Mouse (Mus musculus) limb, embryonic 14.5 days (tissue): Measurements from ENCODE around the gene Cherp. TPM values are rescaled to one million over a fixed set of nuclear protein-coding genes. Genes with fewer than 3 reads are reported as not detected.

Experiments
- ATAC-seq: fragments of 200-750 bp; cut with Nextera tagmentation; 2 replicates; pipeline ENCODE4 v1.8.0; 2017; ENCODE audit warnings: low read depth, moderate number of reproducible peaks, moderate TSS enrichment; ENCODE audit not compliant: low FRiP score
- DNase-seq: peaks from one replicate; pipeline ENCODE4 v3.0.0-alpha.2; 2015; ENCODE audit warnings: low spot score
- H3K27ac ChIP-seq: fragments of 300-500 bp; sonication (generic); replicated peaks from 2 replicates; pipeline ENCODE4 v1.5.1; 2014; ENCODE audit warnings: low read depth, mild to moderate bottlenecking, low read length, moderate library complexity, mixed read lengths
- H3K27me3 ChIP-seq: fragments of 300-500 bp; sonication (generic); 2 replicates; pipeline ENCODE4 v1.6.1; 2014; ENCODE audit warnings: low read length, mixed read lengths; ENCODE audit not compliant: control insufficient read depth, insufficient read depth
- H3K36me3 ChIP-seq: fragments of 300-500 bp; sonication (generic); 2 replicates; pipeline ENCODE4 v1.6.1; 2014; ENCODE audit warnings: mild to moderate bottlenecking, low read length, moderate library complexity, mixed read lengths; ENCODE audit not compliant: control insufficient read depth, insufficient read depth
- H3K4me1 ChIP-seq: fragments of 300-500 bp; sonication (generic); 2 replicates; pipeline ENCODE4 v1.6.1; 2014; ENCODE audit warnings: antibody characterized with exemption, low read length, mixed read lengths; ENCODE audit not compliant: control insufficient read depth, insufficient read depth
- H3K4me2 ChIP-seq: fragments of 300-500 bp; sonication (generic); replicated peaks from 2 replicates; pipeline ENCODE4 v1.6.1; 2014; ENCODE audit warnings: low read depth, mild to moderate bottlenecking, low read length, moderate library complexity; ENCODE audit not compliant: severe bottlenecking
- H3K4me3 ChIP-seq: fragments of 300-500 bp; sonication (generic); replicated peaks from 2 replicates; pipeline ENCODE4 v1.5.1; 2014; ENCODE audit warnings: low read length
- H3K9ac ChIP-seq: fragments of 300-500 bp; sonication (generic); 2 replicates; pipeline ENCODE4 v1.6.1; 2014; ENCODE audit warnings: mild to moderate bottlenecking, low read depth, low read length, moderate library complexity; ENCODE audit not compliant: severe bottlenecking
- H3K9me3 ChIP-seq: fragments of 300-500 bp; sonication (generic); 2 replicates; pipeline ENCODE4 v1.6.1; 2016; ENCODE audit warnings: low read length; ENCODE audit not compliant: control insufficient read depth
- POLR2A ChIP-seq: fragments of 200-500 bp; IDR thresholded peaks from 2 replicates; pipeline ENCODE4 v1.8.0; 2012; ENCODE audit warnings: inconsistent platforms, mild to moderate bottlenecking, moderate library complexity, borderline replicate concordance; ENCODE audit not compliant: insufficient read depth, insufficient read length; ENCODE audit errors: extremely low read depth
- whole genome bisulfite sequencing: fragments of 180-500 bp; shearing (Covaris S2); extraction: QIAGEN DNeasy Blood & Tissue Kit; methylation state at CpG from one replicate; pipeline ENCODE4 v1.1.7; 2014; 5-methylcytosine and 5-hydroxymethylcytosine counted together
- polyA plus RNA-seq, 2 experiments: library from polyadenylated mRNA; depleted of rRNA in 1 of 2; stranded (reverse) in 1 of 2; unstranded in 1 of 2; fragments of >200 nt; fragmentation: Nextera tagmentation in 1 of 2; extraction: Ambion mirVana in 1 of 2; gene quantifications; 2 replicates each; pipeline versions ENCODE4 v1.2.1 to v1.2.3; 2012 to 2014

Cherp gene
- polyA plus RNA-seq, 2 experiments: 58.9 to 110 TPM

DNA sequence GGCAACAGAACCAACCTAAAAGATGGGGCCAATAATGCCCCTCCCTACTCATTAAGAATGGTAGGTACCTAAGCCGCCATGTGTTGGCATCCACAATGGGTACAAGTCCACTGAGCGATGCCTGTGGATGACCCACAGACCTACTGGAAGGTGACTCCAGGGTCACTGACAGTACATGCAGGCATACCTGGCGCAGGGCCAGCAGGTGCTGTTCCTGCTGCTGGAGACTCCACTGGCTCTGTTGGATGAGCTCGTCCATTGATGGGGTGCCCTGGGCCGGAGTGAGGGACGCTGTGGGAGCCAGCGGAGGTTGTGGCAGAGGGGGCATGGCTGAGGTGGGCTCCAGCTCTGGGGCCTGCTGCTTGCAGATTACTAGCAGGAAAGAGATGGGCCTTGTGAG is 4.3 kb downstream of the Cherp start:
- H3K36me3 ChIP-seq: peaks cover 77% of the 10 kb centered on the region
- no peak overlapping the region for H3K4me2 ChIP-seq
- H3K27me3 ChIP-seq: no peaks in the 10 kb centered on the region
- H3K4me1 ChIP-seq: peaks cover 5% of the 10 kb centered on the region
- DNase-seq (no peak), ATAC-seq (no peak)
- H3K9ac ChIP-seq: no peak overlapping the region
- H3K4me3 ChIP-seq: no peak overlapping the region
- H3K9me3 ChIP-seq: no peaks in the 10 kb centered on the region
- no peak overlapping the region for H3K27ac ChIP-seq
- TF ChIP-seq POLR2A: no peak
- WGBS: 88% methylated on average over 7 of the region's 7 CpGs

DNA sequence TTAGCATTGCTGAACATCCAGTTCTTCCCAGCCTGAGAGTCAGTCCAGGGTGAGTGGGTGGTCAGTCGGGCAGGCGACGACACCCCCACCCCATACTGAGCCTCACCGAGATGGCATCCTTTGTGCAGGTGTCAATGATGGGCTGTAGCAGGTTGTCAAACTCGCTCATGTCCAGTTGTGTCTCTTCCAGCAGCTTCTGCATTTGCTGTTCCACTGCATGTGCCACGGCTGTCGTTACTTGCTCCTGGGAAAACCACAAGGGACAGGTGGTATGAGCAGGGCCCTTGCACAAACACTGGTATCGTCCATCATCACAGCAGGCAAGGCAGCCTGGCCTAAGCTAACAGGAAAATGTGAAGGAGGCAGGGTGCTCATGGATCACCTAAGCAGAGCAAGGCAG is 5.0 kb downstream of the Cherp start:
- no peaks in the 10 kb centered on the region for H3K27me3 ChIP-seq
- H3K9me3 ChIP-seq: no peaks in the 10 kb centered on the region
- no peak overlapping the region for H3K9ac ChIP-seq
- peaks cover 5% of the 10 kb centered on the region; the same call in 1 of the 2 replicates for H3K4me1 ChIP-seq
- 94% methylated on average over 6 of the region's 8 CpGs for WGBS
- H3K4me3 ChIP-seq: no peak overlapping the region
- no peak for ATAC-seq
- TF ChIP-seq POLR2A: no peak
- peaks cover 84% of the 10 kb centered on the region for H3K36me3 ChIP-seq
- H3K27ac ChIP-seq: no peak overlapping the region
- DNase-seq: no peak
- H3K4me2 ChIP-seq: no peak overlapping the region

DNA sequence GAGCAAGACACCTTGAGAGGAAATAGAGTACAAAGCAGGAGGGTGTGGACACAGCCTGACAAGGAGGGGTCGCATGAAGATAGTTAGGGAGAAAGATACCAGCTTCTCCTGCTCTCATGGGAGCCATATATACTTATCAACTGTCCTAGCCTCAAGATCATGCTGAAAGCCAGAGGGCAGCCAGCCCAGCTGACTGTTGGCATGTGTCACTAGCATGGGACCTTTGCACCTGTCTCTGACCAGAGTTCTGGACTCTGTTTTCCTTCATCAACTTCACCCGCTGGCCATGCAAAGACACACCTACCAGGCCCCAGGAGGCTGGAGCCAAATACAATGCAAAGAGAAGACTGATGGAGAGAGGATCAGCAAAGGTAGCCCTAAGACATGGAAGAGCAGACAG is 5.8 kb downstream of the Cherp start:
- H3K9ac ChIP-seq: no peak overlapping the region
- DNase-seq (no peak), ATAC-seq (no peak)
- 100% methylated on average over 2 of the region's 2 CpGs for WGBS
- H3K27me3 ChIP-seq: no peaks in the 10 kb centered on the region
- H3K27ac ChIP-seq: no peak overlapping the region
- H3K4me3 ChIP-seq: no peak overlapping the region
- H3K9me3 ChIP-seq: no peaks in the 10 kb centered on the region
- H3K4me2 ChIP-seq: no peak overlapping the region
- H3K4me1 ChIP-seq: peaks cover 5% of the 10 kb centered on the region; the same call in 1 of the 2 replicates
- H3K36me3 ChIP-seq: peaks cover 91% of the 10 kb centered on the region
- no peak for TF ChIP-seq POLR2A

DNA sequence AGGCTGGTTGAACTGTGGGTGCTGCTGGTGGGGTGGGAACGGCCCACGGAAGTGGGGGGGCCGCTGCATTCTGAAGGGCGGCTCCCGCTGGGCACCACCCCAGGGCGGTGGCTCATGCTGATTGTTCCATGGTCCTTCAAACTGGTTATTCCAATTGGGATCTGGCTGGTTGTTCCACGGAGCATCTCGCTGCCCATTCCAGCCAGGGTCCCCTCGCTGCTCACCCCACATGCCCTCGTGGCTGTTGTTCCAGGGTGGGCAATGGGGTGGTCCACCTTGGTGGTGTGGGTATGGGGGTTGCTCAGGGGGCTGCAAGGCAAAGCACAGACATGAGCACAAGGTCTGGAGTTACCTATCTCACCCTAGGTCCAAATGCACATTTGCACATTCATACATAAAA is 10.8 kb downstream of the Cherp start:
- Histone ChIP-seq H3K27me3 (no peaks in the 10 kb centered on the region), H3K4me1 (no peaks in the 10 kb centered on the region), H3K4me2 (no peak overlapping the region), H3K4me3 (no peak overlapping the region), H3K36me3 (peaks cover 100% of the 10 kb centered on the region), H3K27ac (no peak overlapping the region), H3K9ac (no peak overlapping the region), H3K9me3 (no peaks in the 10 kb centered on the region)
- DNase-seq: no peak
- WGBS: 96% methylated on average over 10 of the region's 10 CpGs
- ATAC-seq: no peak
- no peak for TF ChIP-seq POLR2A

DNA sequence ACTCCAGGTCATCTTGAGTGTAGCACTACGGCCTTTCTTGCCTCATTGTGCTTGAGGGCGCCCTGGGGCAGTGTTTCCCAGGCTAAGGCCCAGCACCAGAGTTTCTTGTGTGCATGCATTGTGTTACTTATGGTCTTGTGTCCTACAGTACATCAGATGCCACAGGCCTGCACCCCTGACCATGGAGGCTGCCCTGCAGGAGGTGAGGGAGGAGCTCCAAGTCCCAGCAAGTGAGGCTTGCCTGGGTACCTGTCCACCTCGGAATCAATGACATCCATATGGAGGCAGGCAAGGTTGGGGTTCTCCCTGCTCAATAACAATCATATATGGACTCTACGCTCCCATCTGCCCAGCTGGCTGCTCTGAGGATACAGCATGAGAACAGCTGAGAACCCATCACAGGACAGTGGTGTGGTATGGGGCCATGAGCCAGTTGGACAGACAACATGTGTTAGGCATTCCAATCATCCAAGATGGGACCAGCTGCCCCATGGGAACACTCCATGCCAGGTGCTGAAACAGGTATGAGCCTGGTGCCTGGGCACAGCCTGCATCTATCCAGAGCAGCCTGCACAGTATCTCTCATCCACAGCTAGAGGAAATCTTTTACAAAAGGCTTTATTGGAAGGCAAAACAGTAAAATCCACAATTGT is 15.0 kb downstream of the Cherp start:
- Histone ChIP-seq H3K27ac (no peak overlapping the region), H3K9me3 (no peaks in the 10 kb centered on the region), H3K36me3 (peaks cover 85% of the 10 kb centered on the region), H3K9ac (no peak overlapping the region), H3K27me3 (no peaks in the 10 kb centered on the region), H3K4me1 (no peaks in the 10 kb centered on the region), H3K4me3 (no peak overlapping the region), H3K4me2 (no peak overlapping the region)
- DNase-seq (no peak), ATAC-seq (no peak)
- TF ChIP-seq POLR2A: no peak
- 87% methylated on average over 4 of the region's 4 CpGs for WGBS

DNA sequence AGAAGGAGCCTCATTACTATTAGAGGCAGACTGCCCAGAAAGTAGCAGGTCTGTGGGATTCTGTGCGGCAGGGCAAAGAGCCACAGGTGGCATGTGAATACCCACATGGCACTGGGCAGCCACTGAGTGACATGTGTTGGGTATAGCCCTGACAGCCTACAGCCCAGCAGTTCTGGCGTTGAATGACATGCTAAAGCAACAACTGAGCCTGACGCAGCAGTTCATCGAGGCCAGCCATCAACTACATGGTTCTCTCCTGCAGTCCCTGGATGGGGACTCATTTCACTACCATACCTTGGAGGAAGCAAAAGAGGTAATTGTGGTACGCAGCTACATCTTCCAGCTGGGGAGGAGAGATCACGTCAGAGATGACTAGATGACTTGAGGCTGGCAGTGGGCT is 16.6 kb downstream of the Cherp start:
- 0 out of 2 replicates have a peak, but pooled peaks cover 6% of the 10 kb centered on the region for H3K9me3 ChIP-seq
- no peak overlapping the region for H3K9ac ChIP-seq
- DNase-seq: no peak
- no peak for ATAC-seq
- TF ChIP-seq POLR2A: no peak
- H3K27ac ChIP-seq: no peak overlapping the region
- no peaks in the 10 kb centered on the region for H3K4me1 ChIP-seq
- H3K4me3 ChIP-seq: no peak overlapping the region
- no peak overlapping the region for H3K4me2 ChIP-seq
- peaks cover 85% of the 10 kb centered on the region for H3K36me3 ChIP-seq
- WGBS: 83% methylated on average over 6 of the region's 6 CpGs
- no peaks in the 10 kb centered on the region for H3K27me3 ChIP-seq
